Comparison of ENCODE assay signal across 14 mouse cellular contexts in the genomic region with DNA sequence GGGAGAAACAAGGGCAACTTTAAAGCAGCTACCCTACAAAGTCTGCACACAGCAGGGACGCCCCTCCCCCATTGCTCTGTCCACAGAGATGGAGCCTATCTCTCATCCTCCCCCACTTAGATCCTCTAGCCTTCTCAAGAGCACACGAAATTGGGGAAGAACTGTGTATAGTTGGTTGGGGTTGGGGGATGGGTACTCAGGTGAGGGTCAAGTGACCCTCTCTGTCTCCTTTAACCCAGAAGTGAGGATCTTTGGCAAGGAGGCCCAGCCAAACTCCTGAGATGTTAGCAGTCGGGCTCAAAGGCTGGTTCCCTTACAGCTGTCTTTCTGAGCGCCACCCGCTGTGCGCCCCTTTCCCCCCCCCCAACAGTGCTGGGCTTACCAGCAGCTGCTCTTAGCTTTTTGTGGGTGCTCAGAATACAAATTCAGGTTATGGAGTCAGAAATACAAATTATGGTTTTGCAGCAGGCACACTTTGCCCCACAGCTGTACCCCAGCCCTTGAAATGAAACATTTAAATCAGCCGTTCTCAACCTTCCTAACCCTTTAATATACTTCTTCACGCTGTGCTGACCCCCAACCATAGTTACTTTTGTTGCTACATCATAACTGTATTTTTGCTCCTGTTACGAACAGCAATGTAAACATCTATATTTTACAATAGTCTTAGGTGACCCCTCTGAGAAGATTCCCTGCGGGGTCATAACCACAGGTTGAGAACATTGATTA. TPM values are rescaled to one million over a fixed set of nuclear protein-coding genes. Genes with fewer than 3 reads are reported as not detected.
DNase-seq lines count a peak whose midpoint lies in the region; ATAC-seq lines count a peak whose summit lies in the region.
"Had no signal": no experiment of that assay in that cellular context is flagged by ENCODE, and none has a peak within 500 bp of the region (broad histone marks: within the 10 kb centered on the region; RNA-seq: fewer than 3 reads in every experiment).

No protein-coding gene starts in this region.

- H3K27me3 ChIP-seq in forebrain, embryonic 14.5 days (replicated peaks; ENCODE audit: control insufficient read depth, insufficient read depth, low read length): no peaks in the 10 kb centered on the region
- H3K27me3 ChIP-seq in forebrain, embryonic 12.5 days: peaks cover 2% of the 10 kb centered on the region; the same call in 1 of the 2 replicates
- 0 out of 2 replicates have a peak, but pooled peaks cover 2% of the 10 kb centered on the region for H3K27me3 ChIP-seq in neural tube, embryonic 12.5 days (replicated peaks)
- no peaks in the 10 kb centered on the region for H3K27me3 ChIP-seq in midbrain, embryonic 13.5 days
- H3K27me3 ChIP-seq: stomach, embryonic 15.5 days had no signal

- H3K4me3 ChIP-seq in forebrain, embryonic 14.5 days (ENCODE audit: low read depth, low read length): no peak overlapping the region
- H3K4me3 ChIP-seq in forebrain, embryonic 12.5 days (replicated peaks): no peak overlapping the region
- no peak overlapping the region for H3K4me3 ChIP-seq in neural tube, embryonic 12.5 days
- H3K4me3 ChIP-seq in midbrain, embryonic 13.5 days (replicated peaks): no peak overlapping the region
- H3K4me3 ChIP-seq: limb, embryonic 13.5 days; stomach, embryonic 15.5 days had no signal

- DNase-seq in forebrain, embryonic 14.5 days (ENCODE audit: low spot score): peak; percentile 44
- DNase-seq in neural tube, embryonic 10.5 days (ENCODE audit: extremely low spot score, low spot score): no peak
- peak; percentile 82 for DNase-seq in thymus, postnatal 25 days
- DNase-seq in kidney, postnatal 14 days: no peak
- no peak for DNase-seq in cerebellum, postnatal 10 days
- DNase-seq: adrenal gland, adult 2 months; kidney, postnatal 25 days; lung, embryonic 14.5 days; right cerebral cortex, postnatal 14 days had no signal

- 0 out of 2 replicates have a peak, but pooled peaks cover 2% of the 10 kb centered on the region for H3K4me1 ChIP-seq in forebrain, embryonic 14.5 days (ENCODE audit: control insufficient read depth, insufficient read depth, low read length)
- peaks cover 17% of the 10 kb centered on the region for H3K4me1 ChIP-seq in forebrain, embryonic 12.5 days
- peaks cover 32% of the 10 kb centered on the region for H3K4me1 ChIP-seq in neural tube, embryonic 12.5 days
- H3K4me1 ChIP-seq in midbrain, embryonic 13.5 days (replicated peaks): peaks cover 11% of the 10 kb centered on the region

- peak; percentile 65 for ATAC-seq in forebrain, embryonic 14.5 days
- no peak for ATAC-seq in forebrain, embryonic 12.5 days (ENCODE audit: low FRiP score)
- ATAC-seq in neural tube, embryonic 12.5 days (ENCODE audit: low FRiP score, low read depth): 0 out of 2 replicates have a peak, but pooled peaks have one; percentile 25
- ATAC-seq in midbrain, embryonic 13.5 days: peak; percentile 52

- no peaks in the 10 kb centered on the region for H3K9me3 ChIP-seq in forebrain, embryonic 14.5 days (replicated peaks; ENCODE audit: control insufficient read depth, low read length)
- H3K9me3 ChIP-seq in forebrain, embryonic 12.5 days: no peaks in the 10 kb centered on the region
- H3K9me3 ChIP-seq in neural tube, embryonic 12.5 days: no peaks in the 10 kb centered on the region
- H3K9me3 ChIP-seq in midbrain, embryonic 13.5 days: no peaks in the 10 kb centered on the region
- H3K9me3 ChIP-seq: limb, embryonic 13.5 days; stomach, embryonic 15.5 days had no signal

- H3K4me2 ChIP-seq in forebrain, embryonic 14.5 days (ENCODE audit: low read length): no peak overlapping the region
- H3K4me2 ChIP-seq in forebrain, embryonic 12.5 days: no peak overlapping the region
- H3K4me2 ChIP-seq in neural tube, embryonic 12.5 days (replicated peaks): no peak overlapping the region
- no peak overlapping the region; the same call in 1 of the 2 replicates for H3K4me2 ChIP-seq in midbrain, embryonic 13.5 days (replicated peaks)
- H3K4me2 ChIP-seq: limb, embryonic 13.5 days; lung, embryonic 14.5 days; stomach, embryonic 15.5 days had no signal

- no peak overlapping the region for H3K27ac ChIP-seq in forebrain, embryonic 14.5 days (ENCODE audit: low read depth, low read length)
- H3K27ac ChIP-seq in forebrain, embryonic 12.5 days: no peak overlapping the region
- H3K27ac ChIP-seq in neural tube, embryonic 12.5 days: no peak overlapping the region
- no peak overlapping the region for H3K27ac ChIP-seq in midbrain, embryonic 13.5 days
- H3K27ac ChIP-seq: limb, embryonic 13.5 days; stomach, embryonic 15.5 days had no signal

- WGBS in forebrain, embryonic 14.5 days: 41% methylated on average over 10 of the region's 10 CpGs
- 35% methylated on average over 10 of the region's 10 CpGs for WGBS in forebrain, embryonic 12.5 days
- WGBS in neural tube, embryonic 12.5 days: 38% methylated on average over 10 of the region's 10 CpGs
- 29% methylated on average over 10 of the region's 10 CpGs for WGBS in midbrain, embryonic 13.5 days

- no peak overlapping the region for H3K9ac ChIP-seq in forebrain, embryonic 14.5 days (ENCODE audit: low read length)
- no peak overlapping the region for H3K9ac ChIP-seq in forebrain, embryonic 12.5 days
- H3K9ac ChIP-seq in neural tube, embryonic 12.5 days: no peak overlapping the region
- H3K9ac ChIP-seq in midbrain, embryonic 13.5 days (replicated peaks): no peak overlapping the region
- H3K9ac ChIP-seq: limb, embryonic 13.5 days; lung, embryonic 14.5 days; stomach, embryonic 15.5 days had no signal

- no peaks in the 10 kb centered on the region for H3K36me3 ChIP-seq in forebrain, embryonic 14.5 days (ENCODE audit: control insufficient read depth, insufficient read depth, low read length)
- no peaks in the 10 kb centered on the region for H3K36me3 ChIP-seq in forebrain, embryonic 12.5 days (replicated peaks)
- no peaks in the 10 kb centered on the region for H3K36me3 ChIP-seq in neural tube, embryonic 12.5 days
- H3K36me3 ChIP-seq in midbrain, embryonic 13.5 days: no peaks in the 10 kb centered on the region
- H3K36me3 ChIP-seq: limb, embryonic 13.5 days; stomach, embryonic 15.5 days had no signal

RNA-seq across cellular contexts. Expression of a gene that starts 50.1 kb away (rescaled TPM):
- polyA plus RNA-seq in forebrain, embryonic 14.5 days (2014; fragmentation: Nextera tagmentation; extraction: Ambion mirVana): 41.5 and 44.5 TPM in 2 replicates
- 45.4 and 49.6 TPM in 2 replicates for polyA plus RNA-seq in forebrain, embryonic 12.5 days (2016; fragmentation: Nextera tagmentation; extraction: Ambion mirVana)
- 40.4 and 42.5 TPM in 2 replicates for polyA plus RNA-seq in neural tube, embryonic 12.5 days (2016; fragmentation: Nextera tagmentation; extraction: Ambion mirVana)
- polyA plus RNA-seq in midbrain, embryonic 13.5 days (2015; fragmentation: Nextera tagmentation; extraction: Ambion mirVana): 42.6 and 46.8 TPM in 2 replicates

Comparison
In these comparisons a context has a peak if more than half of its experiments do, and no peak if none do; other contexts are left out.
1. DNase-seq: peak in forebrain, embryonic 14.5 days (single experiment) and thymus, postnatal 25 days (single experiment); none in neural tube, embryonic 10.5 days (single experiment), kidney, postnatal 14 days (single experiment) and cerebellum, postnatal 10 days (0 of 2).